Mouse (Mus musculus): ENCODE results near the gene Dmd.

DNA sequence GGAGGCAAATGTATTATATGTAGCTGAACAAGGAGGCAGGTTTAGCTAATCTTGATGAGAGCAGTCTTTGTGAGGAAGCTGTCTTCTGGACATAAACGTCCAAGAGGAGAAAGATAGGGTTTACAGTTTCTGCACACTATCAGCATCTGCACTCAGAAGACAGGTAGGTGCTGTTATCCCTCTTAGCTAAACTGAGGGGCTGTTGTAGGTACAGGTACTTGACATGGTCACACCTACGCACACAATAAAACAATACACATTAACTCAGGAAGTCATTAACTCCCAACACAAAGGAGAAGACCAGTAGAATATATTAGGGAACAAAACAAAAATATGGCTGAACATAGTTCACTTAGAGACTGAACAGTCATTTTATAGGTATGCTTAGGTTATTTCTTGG, 1217.2 kb downstream of the Dmd start:
- no peak for TF ChIP-seq CTCF (IDR thresholded peaks at IDR 0.05; ENCODE audit: borderline replicate concordance, insufficient read depth, low read length)
- TF ChIP-seq POLR2A (IDR thresholded peaks at IDR 0.05; ENCODE audit: low read depth, low read length), result no peak
